Mouse (Mus musculus): Measurements from ENCODE around the gene Irf7.

The Irf7 gene

DNA sequence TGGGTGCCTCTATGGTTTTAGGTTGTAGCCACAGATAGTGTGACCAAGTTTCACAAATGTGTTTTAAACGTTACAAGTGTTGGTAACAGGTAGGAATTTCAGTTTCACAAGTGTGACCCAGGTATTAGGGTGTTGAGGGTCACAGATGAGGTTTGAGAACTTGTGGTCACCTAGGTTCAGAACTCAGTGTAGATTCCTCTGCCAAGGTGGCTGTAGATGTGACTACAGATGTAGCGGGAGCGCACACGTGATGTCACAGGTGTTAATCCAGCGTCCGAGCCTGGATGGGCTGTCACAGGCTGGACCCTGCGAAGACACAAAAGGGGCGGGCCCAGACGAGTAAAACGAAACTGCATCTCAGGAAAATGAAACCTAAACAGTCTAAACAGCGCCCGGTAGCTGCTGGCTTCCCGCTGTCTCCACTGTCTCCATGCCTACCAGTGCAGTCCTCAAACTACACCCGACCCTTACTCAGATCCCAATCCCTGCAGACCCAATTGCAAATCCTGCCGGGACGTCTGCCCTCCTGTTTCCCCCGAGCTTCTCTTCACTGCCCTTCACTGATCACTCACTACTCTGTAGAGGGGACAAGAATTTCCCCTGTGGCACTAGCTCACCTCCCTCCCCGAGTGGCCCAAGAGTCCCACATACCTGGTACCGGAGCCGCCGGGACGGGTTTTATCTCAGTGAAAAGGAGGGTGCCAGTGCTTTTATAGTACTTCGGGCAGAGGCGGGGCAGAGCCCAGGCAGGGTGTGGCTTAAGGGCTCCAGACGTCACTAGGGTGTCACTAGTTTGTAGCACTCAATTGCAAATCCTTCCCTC is at the start of gene Irf7:
TSS of gene Irf7 (minus strand) at position 743 of the 823 bp plus-strand sequence.
- DNase-seq, result peak; percentile 98

DNA sequence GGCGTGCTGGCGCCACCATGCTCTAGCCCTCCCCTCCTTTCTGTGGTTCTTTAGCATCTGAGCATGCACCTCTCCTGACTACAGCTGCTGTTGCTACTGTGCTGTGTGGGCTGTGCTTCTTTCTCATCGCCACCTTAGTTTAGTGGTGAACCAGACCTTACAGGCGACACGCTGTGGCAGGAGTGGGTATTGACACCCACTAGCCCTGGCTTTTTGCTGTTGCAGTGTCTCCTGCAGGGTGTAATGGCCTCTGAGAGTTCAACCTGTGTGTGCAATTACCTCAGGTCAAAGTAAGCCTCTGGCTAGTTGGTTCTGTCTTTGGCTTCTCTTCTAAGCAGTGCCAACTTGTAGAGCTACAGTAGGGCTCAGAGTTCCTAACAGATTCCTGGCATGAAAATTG is 49.7 kb upstream of the Irf7 start:
- DNase-seq, result no peak

GRCm38 (mm10) chr7:141315076-141315475 is 48.8 kb upstream of the Irf7 start:
- no peak for DNase-seq

- no peak for DNase-seq
Measured at GRCm38 (mm10) chr7:141314416-141314815, 48.1 kb upstream of the Irf7 start.

GRCm38 (mm10) chr7:141304537-141304936 is 38.3 kb upstream of the Irf7 start:
- no peak for DNase-seq

GRCm38 (mm10) chr7:141302702-141303268 is 36.5 kb upstream of the Irf7 start:
- no peak for DNase-seq

DNA sequence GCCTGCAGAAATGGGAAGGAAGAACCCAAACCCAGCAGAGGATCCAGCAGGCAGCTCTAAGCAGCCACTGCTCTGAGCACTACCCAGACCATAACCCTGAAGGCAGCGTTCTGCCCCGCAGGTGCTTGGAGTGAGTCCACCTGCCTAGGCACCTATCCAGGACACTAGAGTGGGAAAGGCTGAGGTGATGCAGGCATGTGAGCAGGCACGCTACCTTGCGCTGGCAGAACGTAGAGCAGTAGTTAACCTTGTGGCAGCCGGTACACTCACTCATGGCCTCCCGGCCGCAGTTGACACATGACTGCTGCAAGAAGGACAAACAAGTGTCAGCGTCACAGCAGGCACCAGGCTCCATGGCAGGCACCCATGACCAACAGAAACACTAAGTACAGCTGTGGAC is 35.1 kb upstream of the Irf7 start:
- DNase-seq, result no peak

- DNase-seq, result no peak
Measured at GRCm38 (mm10) chr7:141299175-141299574, 32.9 kb upstream of the Irf7 start.

DNA sequence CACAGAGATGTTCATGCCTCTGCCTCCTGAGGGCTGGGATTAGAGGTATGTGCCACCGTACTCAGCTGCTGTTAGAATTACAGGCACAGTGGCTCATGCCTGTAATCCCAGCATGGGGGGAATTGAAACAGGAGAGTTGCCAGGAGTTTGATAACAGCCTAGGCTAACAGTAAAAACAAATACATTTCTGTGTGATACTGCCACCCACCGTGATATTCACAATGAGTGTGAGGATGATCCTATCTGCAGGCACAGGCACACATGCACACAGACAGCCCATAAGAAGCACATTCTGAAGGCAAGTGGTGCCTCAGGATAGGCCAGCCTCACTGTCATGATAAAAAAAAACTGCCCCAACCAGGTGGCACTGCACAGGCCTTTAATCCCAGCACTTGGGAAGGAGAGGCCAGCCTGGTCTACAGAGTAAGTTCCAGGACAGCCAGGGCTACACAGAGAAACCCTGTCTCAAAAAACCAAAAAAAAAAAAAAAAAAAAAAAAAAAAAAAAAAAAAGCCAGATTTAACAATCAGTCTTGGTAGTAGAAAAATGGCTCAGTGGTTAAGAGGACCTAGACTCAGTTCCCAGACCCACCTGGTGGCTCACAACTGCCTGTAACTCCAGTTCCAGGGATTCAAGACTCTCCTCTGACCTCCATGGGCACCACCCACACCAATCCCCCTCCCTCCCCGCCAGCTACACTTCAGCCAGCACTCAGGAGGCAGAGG is 31.8 kb upstream of the Irf7 start:
- DNase-seq, result no peak

GRCm38 (mm10) chr7:141294479-141294878 is 28.2 kb upstream of the Irf7 start:
- DNase-seq, result no peak

- no peak for DNase-seq
Measured at GRCm38 (mm10) chr7:141293852-141294471, 27.7 kb upstream of the Irf7 start.

DNA sequence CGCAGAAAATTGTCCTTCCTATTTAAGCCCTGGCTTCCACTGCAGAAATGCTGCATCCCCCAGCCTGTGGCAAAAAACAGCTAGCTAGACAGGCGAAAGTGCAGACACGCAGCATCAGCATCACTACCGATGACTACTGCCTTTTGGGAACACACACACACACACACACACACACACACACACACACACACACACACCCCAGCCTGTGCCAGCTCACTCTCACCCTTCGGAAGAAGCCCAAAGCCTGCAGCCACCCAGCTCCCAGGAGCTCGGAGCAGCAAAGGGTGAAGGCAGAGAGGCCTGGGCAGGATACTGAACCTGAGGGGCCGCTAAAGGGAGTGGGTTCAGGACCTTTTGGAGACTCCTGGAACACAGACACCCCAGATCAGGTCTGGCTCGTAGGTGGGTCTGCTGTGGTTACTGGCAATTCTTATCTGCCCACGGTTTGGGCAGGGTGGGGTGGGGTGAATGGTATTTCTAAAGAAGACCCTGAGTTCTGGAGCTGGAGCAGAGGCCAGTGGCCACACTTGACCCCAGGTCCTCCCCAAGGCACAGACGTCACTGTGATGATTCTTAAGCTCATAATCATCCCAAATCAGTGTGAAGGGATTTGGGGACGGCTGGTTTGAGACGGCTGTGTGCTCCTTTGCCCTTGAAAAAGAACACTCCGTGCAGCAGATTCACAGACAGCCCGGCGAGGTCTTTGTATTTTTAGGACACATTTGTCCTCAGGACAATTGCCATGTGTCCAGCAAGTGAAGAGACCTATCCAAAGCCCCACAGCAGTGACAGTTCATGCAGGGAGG is 26.5 kb upstream of the Irf7 start:
- no peak for DNase-seq

DNA sequence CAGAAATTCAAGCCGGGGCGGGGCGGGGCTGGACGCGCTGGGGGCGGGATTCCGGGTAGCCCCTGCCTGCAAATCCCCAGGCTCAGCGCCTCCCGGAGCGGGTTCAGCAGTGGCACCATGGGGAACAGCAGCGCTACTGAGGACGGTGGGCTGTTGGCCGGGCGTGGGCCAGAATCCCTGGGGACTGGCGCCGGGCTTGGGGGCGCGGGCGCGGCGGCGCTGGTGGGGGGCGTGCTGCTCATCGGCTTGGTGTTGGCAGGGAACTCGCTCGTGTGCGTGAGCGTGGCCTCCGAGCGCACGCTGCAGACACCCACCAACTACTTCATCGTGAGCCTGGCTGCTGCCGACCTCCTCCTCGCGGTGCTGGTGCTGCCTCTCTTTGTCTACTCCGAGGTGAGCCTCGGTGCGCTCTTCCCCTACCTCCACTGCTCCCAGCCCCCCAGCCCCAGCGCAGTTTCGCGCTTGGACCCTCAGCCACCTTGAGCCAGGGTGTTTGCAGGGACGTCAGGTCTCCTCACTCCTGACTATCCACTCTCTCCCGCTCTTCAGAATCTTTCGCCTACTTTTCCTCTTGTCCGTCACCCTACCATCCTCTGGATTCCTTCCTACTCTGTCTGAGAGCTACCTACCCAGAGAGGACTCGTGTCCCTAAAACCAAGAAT is 25.8 kb upstream of the Irf7 start, which contains the start of gene Drd4:
TSS of gene Drd4 (plus strand) at position 86 of the 662 bp plus-strand sequence.
- DNase-seq, result no peak

GRCm38 (mm10) chr7:141288042-141288441 is 21.8 kb upstream of the Irf7 start:
- no peak for DNase-seq

DNA sequence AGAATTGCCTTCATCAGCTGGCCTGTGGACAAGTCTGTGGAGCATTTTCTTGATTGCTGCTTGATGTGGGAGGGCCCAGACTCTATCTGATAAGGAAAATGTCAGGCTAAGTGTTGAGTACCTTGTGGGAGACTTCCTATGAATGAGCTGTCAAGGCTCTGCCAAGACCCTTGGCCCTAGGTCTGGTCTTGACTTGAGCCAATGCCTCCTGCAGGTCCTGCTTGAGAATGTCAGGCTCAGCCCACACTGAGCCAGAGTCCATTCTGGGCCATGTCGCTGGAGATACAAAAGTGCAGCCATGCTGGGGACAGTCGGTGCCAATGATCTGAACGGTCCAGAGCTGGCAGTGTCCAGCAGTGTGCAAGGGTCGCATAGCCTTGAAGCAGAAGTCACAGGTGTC is 16.5 kb upstream of the Irf7 start:
- DNase-seq, result no peak

- no peak for DNase-seq
Measured at GRCm38 (mm10) chr7:141281442-141281841, 15.2 kb upstream of the Irf7 start.

DNA sequence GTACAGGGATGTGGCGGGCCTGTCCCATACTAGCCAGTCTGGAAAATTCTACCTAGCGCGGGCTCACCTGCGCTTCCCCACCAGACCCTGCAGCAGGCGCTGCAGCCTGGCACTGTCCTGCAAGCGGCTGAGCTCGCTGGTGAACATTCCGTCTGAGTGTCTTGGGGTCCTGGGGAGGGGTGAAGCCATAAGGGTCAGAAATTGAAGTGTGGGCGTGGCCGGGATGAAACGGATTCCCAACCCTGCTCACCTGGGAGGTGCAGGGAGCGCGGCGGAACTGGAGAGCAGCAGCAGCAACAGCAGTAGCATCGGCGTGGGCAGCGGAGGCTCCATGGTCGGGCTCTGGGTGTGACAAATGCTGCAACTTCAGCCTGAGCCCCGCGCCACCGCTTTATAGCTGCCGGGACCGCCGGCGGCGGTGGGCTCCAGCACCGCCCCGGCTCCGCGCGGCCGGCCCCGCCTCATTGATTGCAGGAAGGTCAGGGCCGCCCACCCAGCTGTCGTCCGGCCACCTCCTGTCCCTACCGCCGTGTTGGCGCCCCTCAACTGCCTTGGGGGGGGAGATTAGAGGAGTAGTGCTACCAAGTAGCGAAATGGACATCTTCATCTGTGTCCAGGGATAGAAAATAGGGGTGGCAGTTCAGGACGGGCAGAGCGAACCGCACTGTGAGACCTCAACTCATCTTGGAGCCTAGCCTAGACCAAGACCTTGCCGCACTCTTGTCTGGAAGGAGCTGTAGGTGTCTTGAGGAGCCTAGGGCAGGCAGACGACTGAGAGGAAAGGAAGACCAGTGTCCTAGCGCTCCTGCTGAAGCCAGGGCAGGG is 12.7 kb upstream of the Irf7 start, which contains the start of gene Sct:
TSS of gene Sct (minus strand) at position 368 of the 825 bp plus-strand sequence.
- peak; percentile 83 for DNase-seq

- peak; percentile 88 for DNase-seq
Measured at GRCm38 (mm10) chr7:141277701-141278678, 11.7 kb upstream of the Irf7 start.

- peak; percentile 88 for DNase-seq
Measured at GRCm38 (mm10) chr7:141276546-141276945, 10.3 kb upstream of the Irf7 start, which contains the start of gene Cdhr5. TSS of gene Cdhr5 (minus strand) at chr7:141276786.
